Mouse (Mus musculus) liver, embryonic 11.5 days (tissue): ENCODE data around the gene Apon. TPM values are rescaled to one million over a fixed set of nuclear protein-coding genes. Genes with fewer than 3 reads are reported as not detected.

Experiments used
- ATAC-seq: fragments of 200-750 bp; cut with Nextera tagmentation; replicated peaks from 2 replicates; pipeline ENCODE4 v1.8.0; 2017; ENCODE audit warnings: moderate number of reproducible peaks, mild to moderate bottlenecking, moderate TSS enrichment, moderate library complexity; ENCODE audit not compliant: low FRiP score
- DNase-seq: peaks from one replicate; pipeline ENCODE4 v3.0.0-alpha.2; 2017; ENCODE audit warnings: low spot score
- H3K27ac ChIP-seq: fragments of 300-500 bp; sonication (generic); 2 replicates; pipeline ENCODE4 v1.5.1; 2014; ENCODE audit warnings: mild to moderate bottlenecking, low read depth, low read length, control low read depth
- H3K27me3 ChIP-seq: fragments of 300-500 bp; sonication (generic); replicated peaks from 2 replicates; pipeline ENCODE4 v1.6.1; 2014; ENCODE audit warnings: low read length, mixed read lengths; ENCODE audit not compliant: control insufficient read depth, insufficient read depth
- H3K36me3 ChIP-seq: fragments of 300-500 bp; sonication (generic); 2 replicates; pipeline ENCODE4 v1.6.1; 2014; ENCODE audit warnings: mild to moderate bottlenecking, low read length, moderate library complexity, mixed read lengths; ENCODE audit not compliant: control insufficient read depth, insufficient read depth
- H3K4me1 ChIP-seq: fragments of 300-500 bp; sonication (generic); replicated peaks from 2 replicates; pipeline ENCODE4 v1.6.1; 2014; ENCODE audit warnings: low read length, mixed read lengths; ENCODE audit not compliant: control insufficient read depth, insufficient read depth
- H3K4me2 ChIP-seq: fragments of 300-500 bp; sonication (generic); 2 replicates; pipeline ENCODE4 v1.6.1; 2014; ENCODE audit warnings: mild to moderate bottlenecking, control low read depth, moderate library complexity
- H3K4me3 ChIP-seq: fragments of 300-500 bp; sonication (generic); 2 replicates; pipeline ENCODE4 v1.5.1; 2014; ENCODE audit warnings: low read depth, low read length, control low read depth
- H3K9ac ChIP-seq: fragments of 300-500 bp; sonication (generic); 2 replicates; pipeline ENCODE4 v1.6.1; 2014; ENCODE audit warnings: low read depth, low read length, control low read depth
- H3K9me3 ChIP-seq: fragments of 300-500 bp; sonication (generic); 2 replicates; pipeline ENCODE4 v1.6.1; 2016; ENCODE audit warnings: low read length, inconsistent platforms, mixed read lengths; ENCODE audit not compliant: control insufficient read depth
- WGBS: fragments of 180-500 bp; shearing (Covaris S2); extraction: QIAGEN DNeasy Blood & Tissue Kit; methylation state at CpG from one replicate; pipeline ENCODE4 v1.1.7; 2014; 5-methylcytosine and 5-hydroxymethylcytosine counted together
- polyA plus RNA-seq: library from polyadenylated mRNA; unstranded; fragments of >200 nt; fragmentation: Nextera tagmentation; extraction: Ambion mirVana; gene quantifications from 2 replicates; pipeline ENCODE4 v1.2.1, GENCODE M21; 2014

Apon gene
- polyA plus RNA-seq, 1 experiment from 2014 or later, result 0.92 TPM

- Histone ChIP-seq H3K4me3 (no peak overlapping the region), H3K4me2 (no peak overlapping the region), H3K36me3 (peaks cover 3% of the 10 kb centered on the region; the same call in 1 of the 2 replicates), H3K27ac (no peak overlapping the region), H3K4me1 (no peaks in the 10 kb centered on the region), H3K27me3 (no peaks in the 10 kb centered on the region), H3K9ac (no peak overlapping the region), H3K9me3 (no peaks in the 10 kb centered on the region)
- DNase-seq (no peak), ATAC-seq (no peak)
- WGBS, result 67% methylated on average over 13 of the region's 13 CpGs
These were observed 42.6 kb downstream of the Apon start for GRCm38 (mm10) chr10:128296370-128297090.

GRCm38 (mm10) chr10:128297221-128297620, 43.3 kb downstream of the Apon start:
- ATAC-seq (no peak), DNase-seq (no peak)
- H3K4me2 ChIP-seq, result no peak overlapping the region
- H3K27ac ChIP-seq, result no peak overlapping the region
- H3K27me3 ChIP-seq, result no peaks in the 10 kb centered on the region
- H3K4me1 ChIP-seq, result no peaks in the 10 kb centered on the region
- 82% methylated on average over 4 of the region's 4 CpGs for WGBS
- no peak overlapping the region for H3K4me3 ChIP-seq
- H3K9ac ChIP-seq, result no peak overlapping the region
- H3K9me3 ChIP-seq, result no peaks in the 10 kb centered on the region
- no peaks in the 10 kb centered on the region for H3K36me3 ChIP-seq

- H3K4me2 ChIP-seq, result no peak overlapping the region
- no peaks in the 10 kb centered on the region for H3K9me3 ChIP-seq
- H3K4me1 ChIP-seq, result no peaks in the 10 kb centered on the region
- ATAC-seq (no peak), DNase-seq (no peak)
- WGBS, result 76% methylated on average over 11 of the region's 11 CpGs
- H3K4me3 ChIP-seq, result no peak overlapping the region
- H3K27ac ChIP-seq, result no peak overlapping the region
- 0 out of 2 replicates have a peak overlapping the region, but pooled peaks have one; percentile 3 for H3K9ac ChIP-seq
- no peaks in the 10 kb centered on the region for H3K36me3 ChIP-seq
- no peaks in the 10 kb centered on the region for H3K27me3 ChIP-seq
These were observed 43.7 kb downstream of the Apon start for GRCm38 (mm10) chr10:128297622-128298021.

DNA sequence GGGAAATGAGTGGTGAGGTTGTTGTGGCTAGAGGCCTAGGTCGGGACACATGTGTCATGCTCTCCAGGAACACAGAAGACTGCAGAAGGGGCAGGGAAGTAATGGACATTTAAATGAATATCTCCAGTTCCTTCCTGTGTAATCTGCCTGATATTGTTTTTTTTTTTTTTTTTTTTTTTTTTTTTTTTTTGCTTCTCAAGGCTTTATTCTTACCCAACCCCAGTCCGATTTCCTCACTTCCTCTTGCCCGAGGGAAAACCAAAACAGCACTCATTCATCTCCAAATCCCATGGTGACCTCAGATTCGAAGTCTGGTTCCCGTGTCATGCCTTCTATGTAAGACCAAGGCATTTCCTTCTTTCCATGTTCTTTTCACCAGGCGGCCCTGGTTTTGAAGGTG, 44.3 kb downstream of the Apon start:
- Histone ChIP-seq H3K4me2 (no peak overlapping the region), H3K4me3 (no peak overlapping the region), H3K27ac (no peak overlapping the region), H3K4me1 (no peaks in the 10 kb centered on the region), H3K9ac (no peak overlapping the region), H3K36me3 (no peaks in the 10 kb centered on the region), H3K27me3 (no peaks in the 10 kb centered on the region), H3K9me3 (no peaks in the 10 kb centered on the region)
- no peak for DNase-seq
- WGBS, result 58% methylated on average over 6 of the region's 6 CpGs
- no peak for ATAC-seq

DNA sequence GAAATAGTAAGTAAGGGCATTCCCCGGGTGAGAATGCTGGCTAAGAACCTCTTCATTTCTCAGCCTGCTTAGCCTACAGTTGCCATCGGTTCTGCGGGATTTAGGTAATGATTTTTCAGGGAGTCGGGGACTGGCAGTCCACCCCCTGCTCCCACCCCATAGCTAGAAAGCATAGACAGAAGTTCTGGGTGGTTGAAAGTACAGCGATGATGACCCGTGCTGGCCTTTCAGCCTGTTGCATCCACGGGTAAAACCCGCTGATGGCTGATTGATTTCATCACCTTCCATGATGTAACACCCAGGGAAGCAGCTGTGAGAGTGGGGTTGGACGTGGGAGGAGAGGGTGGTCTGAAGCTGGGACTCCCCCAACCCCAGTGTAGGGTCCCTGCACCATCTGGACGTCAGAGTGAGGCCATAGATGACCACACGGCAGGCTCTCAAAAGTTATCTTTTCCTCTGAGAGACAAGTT, 44.8 kb downstream of the Apon start, which contains the start of gene Il23a:
Il23a (minus strand) TSS at position 51 of the 470 bp plus-strand sequence.
- Histone ChIP-seq H3K4me1 (peaks cover 1% of the 10 kb centered on the region), H3K36me3 (no peaks in the 10 kb centered on the region), H3K27ac (no peak within 1 kb of the TSS), H3K4me2 (no peak within 1 kb of the TSS), H3K27me3 (no peaks in the 10 kb centered on the region), H3K4me3 (no peak within 1 kb of the TSS), H3K9ac (0 out of 2 replicates have a peak within 1 kb of the TSS, but pooled peaks have one; percentile 3), H3K9me3 (no peaks in the 10 kb centered on the region)
- 76% methylated on average over 11 of the region's 11 CpGs for WGBS
- ATAC-seq (no peak), DNase-seq (no peak)

GRCm38 (mm10) chr10:128302357-128302756, 48.5 kb downstream of the Apon start:
- no peak for DNase-seq
- Histone ChIP-seq H3K36me3 (no peaks in the 10 kb centered on the region), H3K27me3 (no peaks in the 10 kb centered on the region), H3K4me3 (peak overlapping the region; percentile 70), H3K4me2 (peak overlapping the region; percentile 95), H3K4me1 (peaks cover 9% of the 10 kb centered on the region), H3K27ac (peak overlapping the region; percentile 91), H3K9ac (peak overlapping the region; percentile 87), H3K9me3 (no peaks in the 10 kb centered on the region)
- WGBS, result 33% methylated on average over 3 of the region's 3 CpGs
- ATAC-seq, result no peak

DNA sequence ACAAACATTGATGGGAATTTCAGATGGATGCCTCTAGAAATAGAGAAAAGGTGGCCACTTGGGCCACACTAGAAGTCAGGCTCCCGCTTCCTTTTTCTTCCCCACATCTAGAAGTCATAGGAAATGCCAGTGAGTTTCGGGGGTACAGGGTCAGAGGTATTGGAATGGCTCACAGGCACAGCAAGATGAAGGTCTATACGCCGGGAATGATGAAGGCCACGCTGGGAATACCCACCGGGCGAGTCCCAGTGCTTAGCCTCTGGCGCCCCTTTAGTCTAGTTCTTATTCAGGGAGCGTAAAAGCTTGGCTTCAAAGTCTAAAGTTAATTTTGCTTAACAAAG, 48.9 kb downstream of the Apon start:
- Histone ChIP-seq H3K4me3 (peak overlapping the region; percentile 70), H3K9me3 (no peaks in the 10 kb centered on the region), H3K4me2 (peak overlapping the region; percentile 95), H3K36me3 (no peaks in the 10 kb centered on the region), H3K9ac (peak overlapping the region; percentile 87), H3K27ac (peak overlapping the region; percentile 91), H3K4me1 (peaks cover 9% of the 10 kb centered on the region), H3K27me3 (no peaks in the 10 kb centered on the region)
- WGBS, result under 1% methylated on average over 9 of the region's 9 CpGs
- DNase-seq (no peak), ATAC-seq (peak; percentile 19; the same call in 1 of the 2 replicates)

DNA sequence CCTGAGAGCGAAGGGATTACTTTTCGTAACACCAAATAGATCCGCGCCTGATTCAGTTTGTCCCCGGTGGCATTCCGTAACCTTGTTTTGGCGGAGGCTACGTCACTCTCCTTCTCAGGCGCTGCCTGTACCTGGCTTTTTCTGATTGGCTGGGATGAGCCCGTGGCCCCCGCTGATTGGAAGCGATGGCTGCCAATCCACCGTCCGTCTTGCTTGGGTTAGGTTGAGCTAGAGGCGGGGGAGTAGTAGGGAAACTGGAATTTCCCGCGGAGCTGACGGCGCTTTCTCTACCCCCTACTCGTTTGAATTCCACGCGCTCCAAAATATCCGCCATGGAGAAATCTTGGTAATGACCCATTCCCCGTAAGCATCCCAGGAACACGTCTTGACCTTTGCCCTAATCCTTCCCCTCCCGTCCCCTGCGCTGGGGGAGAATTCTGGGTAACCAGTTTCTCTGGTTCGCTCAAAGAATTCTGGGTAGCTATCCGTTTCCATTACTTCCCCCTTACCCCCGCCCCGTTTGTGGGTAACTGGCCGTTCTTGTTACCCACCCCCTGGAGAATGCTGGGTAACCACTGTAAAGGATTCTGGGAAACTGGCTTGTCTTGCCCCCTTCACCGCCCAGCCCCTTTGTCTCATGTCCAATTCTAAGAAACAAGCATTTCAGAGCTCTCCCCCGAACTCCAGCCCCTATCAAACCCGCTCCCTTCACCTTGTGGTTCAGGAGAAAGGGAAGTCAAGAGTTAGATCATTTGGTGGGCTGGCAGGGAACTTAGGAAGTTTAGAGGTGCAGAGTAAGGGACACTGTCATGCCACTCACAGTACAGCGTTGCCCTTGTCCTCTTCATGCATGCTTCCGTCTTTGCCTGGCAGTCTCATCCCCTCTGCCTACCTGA, 49.5 kb downstream of the Apon start, which contains the start of gene Pan2:
Pan2 (plus strand) TSS at position 210 of the 896 bp plus-strand sequence.
- Histone ChIP-seq H3K27ac (peak within 1 kb of the TSS; percentile 91), H3K4me3 (peak within 1 kb of the TSS; percentile 70), H3K9me3 (no peaks in the 10 kb centered on the region), H3K4me1 (peaks cover 9% of the 10 kb centered on the region), H3K9ac (peak within 1 kb of the TSS; percentile 87), H3K27me3 (no peaks in the 10 kb centered on the region), H3K4me2 (peak within 1 kb of the TSS; percentile 95), H3K36me3 (no peaks in the 10 kb centered on the region; the same call in 1 of the 2 replicates)
- DNase-seq (peak; percentile 100), ATAC-seq (peak; percentile 99)
- under 1% methylated on average over 37 of the region's 37 CpGs for WGBS
